Mouse (Mus musculus): Measurements from ENCODE around the gene Dcps.
"Not testable (repeated sequence)": the region's sequence is repeated elsewhere in the genome, so short reads cannot be mapped to it uniquely, and the experiment has no call there.

GRCm38 (mm10) chr9:35147261-35147660 is 28.6 kb downstream of the Dcps start:
- not testable (repeated sequence) for TF ChIP-seq CTCF (IDR thresholded peaks at IDR 0.05; ENCODE audit: extremely low read depth, insufficient read depth, insufficient read length, insufficient replicate concordance); POLR2A (IDR thresholded peaks at IDR 0.05; ENCODE audit: low read depth, low read length)

All from spleen, adult 2 months (tissue).